Mouse (Mus musculus) cerebellum, postnatal 36 days (tissue): ENCODE measurements at regions not wholly inside any gene's neighbourhood (a gene's known extent, or its start where the extent isn't known, plus 50 kb on each side); places are given as distances from the start of the nearest gene placed in this dataset.

Source experiments
- DNase-seq, 2 experiments: peaks; one replicate each; pipeline ENCODE4 v3.0.0; 2021 to 2022; ENCODE audit warnings: mixed read lengths in 2 of 2

GRCm38 (mm10) chr2:50687672-50688151 is 391.1 kb upstream of the Mmadhc start:
- DNase-seq: no peak

GRCm38 (mm10) chr2:50687222-50687621 is 390.6 kb upstream of the Mmadhc start:
- no peak for DNase-seq

GRCm38 (mm10) chr2:50677456-50677855 is 380.9 kb upstream of the Mmadhc start:
- no peak for DNase-seq

GRCm38 (mm10) chr2:50675736-50676550 is 379.3 kb upstream of the Mmadhc start:
- DNase-seq: no peak

- no peak for DNase-seq
These were observed 378.2 kb upstream of the Mmadhc start for GRCm38 (mm10) chr2:50674856-50675175.

- no peak for DNase-seq
These were observed 377.7 kb upstream of the Mmadhc start for GRCm38 (mm10) chr2:50674151-50674855.

- no peak for DNase-seq
These were observed 372.7 kb upstream of the Mmadhc start for GRCm38 (mm10) chr2:50669297-50669696.

GRCm38 (mm10) chr2:50668789-50669188 is 372.2 kb upstream of the Mmadhc start:
- DNase-seq: no peak

GRCm38 (mm10) chr2:50667180-50667579 is 370.6 kb upstream of the Mmadhc start:
- no peak for DNase-seq

GRCm38 (mm10) chr2:50662504-50662903 is 365.9 kb upstream of the Mmadhc start:
- DNase-seq: no peak

GRCm38 (mm10) chr2:50660000-50660399 is 363.4 kb upstream of the Mmadhc start:
- DNase-seq: no peak

GRCm38 (mm10) chr2:50657826-50658225 is 361.2 kb upstream of the Mmadhc start:
- no peak for DNase-seq

- DNase-seq: peak in 1 of 2 experiments; percentile 21
These were observed 359.8 kb upstream of the Mmadhc start for GRCm38 (mm10) chr2:50656351-50656750.

GRCm38 (mm10) chr2:50654953-50655324 is 358.3 kb upstream of the Mmadhc start:
- DNase-seq: peak; percentile 94 to 98

GRCm38 (mm10) chr2:50654221-50654952 is 357.8 kb upstream of the Mmadhc start:
- peak; percentile 20 to 51 for DNase-seq

- peak; percentile 11 to 25 for DNase-seq
These were observed 356.6 kb upstream of the Mmadhc start for GRCm38 (mm10) chr2:50653121-50653615.

- no peak for DNase-seq
These were observed 353.1 kb upstream of the Mmadhc start for GRCm38 (mm10) chr2:50649656-50650055.

- no peak for DNase-seq
These were observed 346.6 kb upstream of the Mmadhc start for GRCm38 (mm10) chr2:50643219-50643618.

- no peak for DNase-seq
These were observed 345.6 kb upstream of the Mmadhc start for GRCm38 (mm10) chr2:50642198-50642597.

- DNase-seq: no peak
These were observed 339.3 kb upstream of the Mmadhc start for GRCm38 (mm10) chr2:50635896-50636295.

- no peak for DNase-seq
These were observed 335.2 kb upstream of the Mmadhc start for GRCm38 (mm10) chr2:50631786-50632185.

GRCm38 (mm10) chr2:50627501-50627900 is 330.9 kb upstream of the Mmadhc start:
- DNase-seq: no peak

GRCm38 (mm10) chr2:50625233-50625749 is 328.7 kb upstream of the Mmadhc start:
- DNase-seq: no peak
